Mouse (Mus musculus) spleen, adult 12 weeks (tissue): ENCODE measurements at regions not wholly inside any gene's neighbourhood (a gene's known extent, or its start where the extent isn't known, plus 50 kb on each side); places are given as distances from the start of the nearest gene placed in this dataset.

ENCODE experiments used
- DNase-seq: peaks from one replicate; pipeline ENCODE4 v3.0.0; 2022; ENCODE audit warnings: low spot score

GRCm38 (mm10) chr7:115380989-115381610 is 637.6 kb downstream of the Insc start:
- DNase-seq, result no peak

GRCm38 (mm10) chr7:115382876-115383275 is 639.4 kb downstream of the Insc start:
- DNase-seq, result no peak

- DNase-seq, result no peak
Measured at GRCm38 (mm10) chr7:115388874-115389273, 645.4 kb downstream of the Insc start.

GRCm38 (mm10) chr7:115392520-115392919 is 646.1 kb downstream of the Sox6 start:
- DNase-seq, result no peak

- DNase-seq, result no peak
Measured at GRCm38 (mm10) chr7:115398202-115398601, 640.4 kb downstream of the Sox6 start.

- no peak for DNase-seq
Measured at GRCm38 (mm10) chr7:115399461-115399860, 639.1 kb downstream of the Sox6 start.

- no peak for DNase-seq
Measured at GRCm38 (mm10) chr7:115407889-115408288, 630.7 kb downstream of the Sox6 start.

GRCm38 (mm10) chr7:115408915-115409314 is 629.7 kb downstream of the Sox6 start:
- DNase-seq, result no peak

- DNase-seq, result no peak
Measured at GRCm38 (mm10) chr7:115410501-115411230, 627.9 kb downstream of the Sox6 start.

GRCm38 (mm10) chr7:115411456-115411855 is 627.1 kb downstream of the Sox6 start:
- no peak for DNase-seq

- no peak for DNase-seq
Measured at GRCm38 (mm10) chr7:115415147-115415561, 623.4 kb downstream of the Sox6 start.
